Mouse (Mus musculus): Measurements from ENCODE around the gene Olfr354.

Gene Olfr354

GRCm38 (mm10) chr2:36905380-36905779 lies at the start of gene Olfr354:
Gene Olfr354, plus strand, starts transcription at chr2:36905680.
- no peak for DNase-seq (ENCODE audit: low spot score in 2 of 2)

DNA sequence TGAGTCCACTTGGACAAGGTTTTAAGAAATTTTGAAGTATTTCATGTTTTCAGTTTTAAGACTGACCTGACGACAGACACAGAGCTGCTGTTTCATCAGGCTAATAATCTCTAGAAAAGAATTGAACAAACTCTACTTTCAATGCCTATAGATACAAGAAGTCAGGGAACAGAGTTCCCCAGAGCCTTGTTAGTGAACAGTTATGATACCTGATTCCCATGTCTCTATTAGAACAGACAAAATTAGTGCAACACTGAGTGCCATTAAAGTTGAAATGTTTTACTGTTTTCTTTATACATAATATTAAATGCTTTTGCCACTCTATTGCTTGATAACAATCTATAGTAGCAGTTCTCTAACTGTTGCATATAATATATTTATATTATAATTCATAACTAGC lies 42.9 kb upstream of the Olfr354 start, which contains the start of gene Olfr351:
Gene Olfr351, minus strand, starts transcription at position 101 of the 400 bp plus-strand sequence.
- no peak for DNase-seq (ENCODE audit: low spot score in 2 of 2)

DNA sequence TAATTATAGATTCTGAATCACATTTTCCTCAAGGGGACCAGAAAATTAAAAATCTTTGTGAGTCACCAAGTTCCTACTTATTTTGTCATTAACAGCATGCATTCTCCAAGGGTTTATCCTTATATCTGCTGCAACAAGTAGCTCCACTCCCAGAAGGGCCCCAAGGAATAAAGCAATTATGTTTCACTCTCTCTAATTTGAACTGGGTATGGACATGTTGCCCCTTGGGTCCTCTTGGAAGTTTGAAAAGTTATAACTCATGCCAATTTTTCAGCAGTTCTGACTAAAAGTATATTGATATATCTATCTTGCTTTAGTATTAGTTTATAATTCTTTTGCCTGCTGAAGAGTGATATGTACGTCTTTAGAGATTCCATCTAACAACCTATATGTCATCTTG lies 37.3 kb upstream of the Olfr354 start, which contains the start of gene Olfr352:
Gene Olfr352, plus strand, starts transcription at position 301 of the 400 bp plus-strand sequence.
- no peak for DNase-seq (ENCODE audit: low spot score in 2 of 2)

GRCm38 (mm10) chr2:36892836-36893235 lies 12.6 kb upstream of the Olfr354 start, which contains the start of gene Olfr353:
Gene Olfr353, minus strand, starts transcription at chr2:36892936.
- DNase-seq (ENCODE audit: low spot score in 2 of 2), result no peak

DNA sequence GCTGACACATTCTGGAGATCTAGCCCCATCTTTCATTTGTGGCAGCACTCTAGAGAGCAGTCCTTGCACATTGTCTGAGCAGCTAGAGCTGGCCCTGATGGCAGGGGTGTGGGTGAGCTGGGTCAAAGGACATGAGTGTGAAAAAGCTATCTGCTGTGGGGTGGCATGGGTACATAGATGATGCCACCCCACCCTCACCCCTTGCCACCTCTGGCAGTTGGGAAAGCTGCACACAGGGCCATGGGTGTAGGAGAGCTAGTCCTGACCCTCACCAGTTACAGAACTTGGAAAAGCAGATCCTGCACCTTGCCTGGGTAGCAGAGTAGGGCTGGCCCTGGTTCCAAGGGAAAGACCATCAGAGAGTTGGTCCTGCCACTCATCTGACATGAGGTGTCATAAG lies 8.4 kb upstream of the Olfr354 start:
- DNase-seq (ENCODE audit: low spot score in 2 of 2), result no peak

DNA sequence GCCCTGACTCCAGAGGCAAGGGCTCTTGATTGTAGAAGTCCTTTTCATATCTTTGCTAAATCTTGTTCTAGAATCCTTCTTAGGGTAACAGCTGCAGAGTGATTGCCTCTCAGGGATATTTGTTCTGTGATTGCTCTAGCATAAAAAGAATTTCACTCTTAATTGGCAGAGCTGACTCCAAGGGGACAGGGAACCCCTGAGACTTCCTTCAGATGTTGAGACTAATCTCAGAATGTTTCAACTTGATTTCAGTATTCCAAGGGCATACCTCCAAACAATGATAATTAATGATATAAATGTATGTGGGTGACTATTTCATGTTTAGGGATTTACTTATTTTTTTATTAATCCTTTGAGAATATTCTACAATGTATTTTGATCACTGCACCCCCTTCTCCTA lies 23.3 kb downstream of the Olfr354 start, which contains the start of gene Olfr355:
Gene Olfr355, minus strand, starts transcription at position 101 of the 400 bp plus-strand sequence.
- DNase-seq (ENCODE audit: low spot score in 2 of 2), result no peak

- DNase-seq (ENCODE audit: low spot score in 2 of 2), result no peak
Measured at GRCm38 (mm10) chr2:36936821-36937220, 31.3 kb downstream of the Olfr354 start, which contains the start of gene Olfr356. Gene Olfr356, plus strand, starts transcription at chr2:36937121.

All from cerebellum, postnatal 4 days (tissue).